Mouse (Mus musculus) CH12.LX (cell line): ENCODE data around the gene Nudt19.
A peak's percentile ranks its signal among the peaks of the same experiment; 100 is the strongest.

ENCODE experiments used
- CTCF ChIP-seq, 2 experiments: IDR thresholded peaks in 1 of 2; conservative IDR thresholded peaks in 1 of 2; 2 replicates each; pipeline ENCODE4 v1.5.1; 2011 to 2012; ENCODE audit warnings: low read depth in 2 of 2, low read length in 2 of 2, improper control_type of control experiment in 1 of 2, inconsistent platforms in 1 of 2, mild to moderate bottlenecking in 1 of 2, moderate library complexity in 1 of 2
- E2F4 ChIP-seq: IDR thresholded peaks from 2 replicates; pipeline ENCODE4 v1.6.1; 2011; ENCODE audit warnings: low read depth, low read length, improper control_type of control experiment; ENCODE audit not compliant: insufficient replicate concordance
- ETS1 ChIP-seq: conservative IDR thresholded peaks from 2 replicates; pipeline ENCODE4 v1.6.1; 2012; ENCODE audit warnings: low read depth, mild to moderate bottlenecking, inconsistent platforms, low read length, improper control_type of control experiment, moderate library complexity
- HCFC1 ChIP-seq: IDR thresholded peaks from 2 replicates; pipeline ENCODE4 v1.6.1; 2012; ENCODE audit warnings: low read depth, mild to moderate bottlenecking, inconsistent platforms, low read length, improper control_type of control experiment
- JUND ChIP-seq: conservative IDR thresholded peaks from 2 replicates; pipeline ENCODE4 v1.6.1; 2011; ENCODE audit warnings: low read depth, low read length, improper control_type of control experiment
- MAFK ChIP-seq: IDR thresholded peaks from 2 replicates; pipeline ENCODE4 v1.6.1; 2011; ENCODE audit warnings: low read length, improper control_type of control experiment; ENCODE audit not compliant: insufficient replicate concordance
- MAX ChIP-seq: IDR thresholded peaks from 2 replicates; pipeline ENCODE4 v1.6.1; 2011; ENCODE audit warnings: low read length, improper control_type of control experiment
- MAZ ChIP-seq: IDR thresholded peaks from 2 replicates; pipeline ENCODE4 v1.6.1; 2012; ENCODE audit warnings: low read depth, mild to moderate bottlenecking, inconsistent platforms, low read length, improper control_type of control experiment, moderate library complexity
- MEF2A ChIP-seq: IDR thresholded peaks from 2 replicates; pipeline ENCODE4 v1.6.1; 2014; ENCODE audit warnings: low read depth, mild to moderate bottlenecking, inconsistent platforms, low read length, improper control_type of control experiment, borderline replicate concordance
- MYC ChIP-seq: IDR thresholded peaks from 2 replicates; pipeline ENCODE4 v1.6.1; 2011; ENCODE audit warnings: low read depth, mild to moderate bottlenecking, improper control_type of control experiment, low read length
- POLR2A ChIP-seq: IDR thresholded peaks from 2 replicates; pipeline ENCODE4 v1.6.1; 2011; ENCODE audit warnings: low read depth, mild to moderate bottlenecking, improper control_type of control experiment, low read length
- RAD21 ChIP-seq: IDR thresholded peaks from 2 replicates; pipeline ENCODE4 v1.6.1; 2011; ENCODE audit warnings: low read depth, mild to moderate bottlenecking, low read length, improper control_type of control experiment, moderate library complexity
- USF1 ChIP-seq: IDR thresholded peaks from 2 replicates; pipeline ENCODE4 v1.6.1; 2014; ENCODE audit warnings: low read depth, mild to moderate bottlenecking, inconsistent platforms, low read length, improper control_type of control experiment

DNA sequence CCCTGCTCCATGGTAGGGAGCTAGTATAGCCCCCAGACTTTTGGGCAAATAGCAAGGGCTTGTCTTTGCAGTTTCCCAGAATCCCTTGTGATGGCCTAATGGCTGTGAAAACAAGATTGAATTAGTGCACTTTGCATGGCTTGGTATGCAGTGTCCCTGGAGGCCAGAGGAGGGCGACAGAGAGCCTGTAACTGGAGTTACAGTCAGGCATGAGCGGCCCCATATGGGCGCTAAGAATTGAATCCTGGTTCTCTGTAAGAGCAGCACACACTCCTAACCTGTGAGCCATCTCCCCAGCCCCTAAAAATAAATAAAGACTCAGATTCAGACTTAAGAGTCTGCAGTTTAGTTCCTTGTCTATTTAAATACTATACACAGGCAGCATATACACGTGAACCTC lies 23.7 kb upstream of the Nudt19 start:
- peak; percentile 68 to 77 for TF ChIP-seq CTCF (conservative IDR thresholded peaks at IDR 0.05 in 1 of 2, IDR thresholded peaks at IDR 0.05 in 1 of 2; ENCODE audit: low read depth in 2 of 2, low read length in 2 of 2)
- no peak for TF ChIP-seq POLR2A
- TF ChIP-seq USF1 = no peak
- TF ChIP-seq MAZ = no peak
- no peak for TF ChIP-seq MAX
- TF ChIP-seq MAFK = no peak
- TF ChIP-seq E2F4 = no peak
- no peak for TF ChIP-seq MEF2A
- TF ChIP-seq JUND = no peak
- TF ChIP-seq HCFC1 = no peak
- TF ChIP-seq RAD21 = peak; percentile 55
- no peak for TF ChIP-seq MYC
- no peak for TF ChIP-seq ETS1
